Mouse (Mus musculus) Patski (cell line): ENCODE data around the gene Spem1. TPM values are rescaled to one million over a fixed set of nuclear protein-coding genes. Genes with fewer than 3 reads are reported as not detected.

Source experiments
- ATAC-seq: fragments of 100-300 bp; one replicate; pipeline ENCODE4 v1.8.0; 2021
- CTCF ChIA-PET: fragments of 350-600 bp; sonication (Branson Sonifier 250); formaldehyde crosslinking; loops from one replicate; lab custom pipeline; 2022; ENCODE audit warnings: inconsistent platforms; lab: Charles Lee
- POLR2A ChIA-PET: fragments of 350-600 bp; sonication (Branson Sonifier 250); formaldehyde crosslinking; loops from one replicate; lab custom pipeline; 2022; ENCODE audit warnings: antibody characterized with exemption, inconsistent platforms; lab: Charles Lee
- DNase-seq: peaks from one replicate; pipeline ENCODE4 v3.0.0-alpha.2; 2011; ENCODE audit warnings: low read depth, low spot score
- H3K27me3 ChIP-seq: fragments of 371-371 bp; one replicate; pipeline ENCODE4 v1.5.1; 2021
- CTCF ChIP-seq: fragments of 100-300 bp; IDR thresholded peaks from one replicate; pipeline ENCODE4 v1.5.1; 2021
- in situ Hi-C: fragments of 300-500 bp; cut with MboI; formaldehyde crosslinking; loops from 3 replicates; pipeline ENCODE4 v1.11.1; 2018; ENCODE audit warnings: low pct_unique_long_range_greater_than_20kb, mixed read lengths
- polyA plus RNA-seq: library from polyadenylated mRNA; unstranded; gene quantifications from one replicate; pipeline ENCODE4 v1.2.3, GENCODE M21; 2021

The Spem1 gene
- polyA plus RNA-seq, 1 experiment from 2014 or later: 0.09 TPM

DNA sequence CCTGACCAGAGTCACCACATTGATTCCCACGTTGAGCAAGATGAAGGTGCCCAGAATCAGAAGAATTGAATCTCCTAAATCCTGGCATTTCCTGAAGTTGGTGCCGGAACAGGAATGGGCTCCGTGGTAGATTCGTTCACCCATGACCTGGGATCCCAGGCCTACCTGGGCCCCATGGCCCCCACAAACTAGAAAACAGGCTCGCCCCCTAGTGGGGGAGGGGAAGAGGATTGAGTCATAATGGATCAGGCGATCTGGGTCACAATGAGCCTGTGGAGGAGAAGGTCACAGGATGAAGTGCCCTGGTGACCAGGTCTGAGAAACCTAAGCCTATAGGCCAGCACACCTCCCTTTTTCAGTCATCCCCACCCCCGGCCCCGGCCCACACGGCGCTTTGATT, 6.8 kb downstream of the Spem1 start, which contains the start of gene Gm39566:
Gene Gm39566, minus strand, starts transcription at position 144 of the 400 bp plus-strand sequence.
- DNase-seq: no peak
- H3K27me3 ChIP-seq: peaks cover 12% of the 10 kb centered on the region
- ATAC-seq: no peak
- in situ Hi-C loops: no loop called here
- no peak for TF ChIP-seq CTCF
- POLR2A ChIA-PET: no interaction called here
- CTCF ChIA-PET: interaction anchor here (1.4 kb wide), 1 partner anchor 9 kb away, joined by 3 read pairs; the partner anchor contains the start of gene Tmem102

DNA sequence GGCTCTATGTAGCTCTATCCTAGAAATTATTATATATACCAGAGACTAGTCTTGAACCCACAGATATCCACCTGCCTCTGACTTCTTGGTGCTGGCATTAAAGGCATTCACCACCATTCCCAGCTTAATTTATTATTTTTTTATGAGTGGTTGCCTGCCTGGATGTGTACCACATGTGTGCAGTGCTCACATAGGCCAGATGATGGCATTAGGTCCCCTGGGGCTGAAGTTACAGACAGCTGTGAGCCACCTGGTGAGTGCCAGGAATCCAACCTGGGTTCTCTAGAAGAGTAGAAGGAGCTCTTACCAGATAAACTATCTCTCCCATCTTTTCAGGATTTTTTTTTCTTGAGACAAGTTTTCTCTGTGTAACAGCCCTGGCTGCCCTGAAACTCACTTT, 11.7 kb downstream of the Spem1 start:
- POLR2A ChIA-PET: interaction anchor here (1.0 kb wide), 1 partner anchor 19 kb away, joined by 3 read pairs; no protein-coding TSS in a partner anchor
- ATAC-seq (no peak), DNase-seq (no peak)
- H3K27me3 ChIP-seq: peaks cover 10% of the 10 kb centered on the region
- no peak for TF ChIP-seq CTCF
- in situ Hi-C loops: no loop called here
- CTCF ChIA-PET: interaction anchor here (0.7 to 1.2 kb wide), 3 partner anchors 11 to 16 kb away, joined by 3 read pairs; no protein-coding TSS in a partner anchor

DNA sequence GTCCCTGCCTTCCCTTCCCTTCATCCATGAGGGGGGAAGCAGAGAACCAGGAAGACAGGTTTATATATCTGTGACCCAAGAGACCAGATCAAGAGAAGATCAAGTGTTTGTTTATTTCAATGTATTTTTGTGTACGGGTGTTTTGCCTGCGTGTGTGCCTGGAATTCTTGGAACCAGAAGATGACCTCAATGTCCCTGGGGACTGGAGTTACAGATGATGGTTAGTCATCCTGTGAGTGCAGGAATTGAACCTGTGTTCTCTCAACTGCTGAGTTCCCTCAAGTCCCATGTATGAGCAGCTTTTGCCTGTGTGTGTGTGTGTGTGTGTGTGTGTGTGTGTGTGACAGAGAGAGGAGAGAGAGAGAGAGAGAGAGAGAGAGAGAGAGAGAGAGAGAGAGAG, 14.3 kb downstream of the Spem1 start:
- CTCF ChIA-PET: interaction anchor here (1.0 kb wide), 1 partner anchor 11 kb away, joined by 3 read pairs; no protein-coding TSS in a partner anchor
- DNase-seq (no peak), ATAC-seq (no peak)
- TF ChIP-seq CTCF: no peak
- in situ Hi-C loops: loop anchor here (5.0 kb wide), 1 partner anchor 70 kb away; the partner anchor contains the start of gene Tmem95
- POLR2A ChIA-PET: no interaction called here
- H3K27me3 ChIP-seq: peaks cover 10% of the 10 kb centered on the region

GRCm38 (mm10) chr11:69806378-69806777, 15.6 kb downstream of the Spem1 start:
- no peak for TF ChIP-seq CTCF
- peaks cover 15% of the 10 kb centered on the region for H3K27me3 ChIP-seq
- in situ Hi-C loops: loop anchor here (5.0 kb wide), 1 partner anchor 71 kb away; the partner anchor contains the start of gene Tmem95
- DNase-seq (no peak), ATAC-seq (no peak)
- POLR2A ChIA-PET: no interaction called here
- CTCF ChIA-PET: interaction anchor here (0.9 to 1.4 kb wide), 7 partner anchors 8 to 59 kb away, joined by 3 read pairs; partner anchors contain the start of genes Chrnb1 and Gm39566

GRCm38 (mm10) chr11:69804972-69805909, 16.7 kb downstream of the Spem1 start, which contains the start of gene Tmem102:
Gene Tmem102 (minus strand): TSS chr11:69805624.
- no peak for TF ChIP-seq CTCF

DNA sequence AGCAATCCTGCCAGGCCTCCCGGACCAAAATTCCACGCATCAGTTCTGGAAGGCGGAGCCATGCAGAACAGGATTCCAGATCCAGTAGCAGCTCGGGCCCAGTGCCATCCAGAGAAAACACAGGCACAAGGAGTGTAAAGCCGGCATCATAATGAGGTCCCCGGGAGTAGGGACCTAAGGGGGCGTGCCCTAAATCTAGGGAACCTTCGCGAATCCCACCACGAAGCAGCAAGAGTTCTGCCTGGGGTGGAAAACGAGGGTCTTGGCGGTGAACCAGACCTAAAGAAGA, 17.4 kb downstream of the Spem1 start:
- in situ Hi-C loops: no loop called here
- no peak for TF ChIP-seq CTCF
- ChIA-PET POLR2A (no interaction called here), CTCF (no interaction called here)
- peaks cover 5% of the 10 kb centered on the region for H3K27me3 ChIP-seq
- no peak for DNase-seq
- no peak for ATAC-seq

More at GRCm38 (mm10) chr11:69804972-69805909, 16.7 kb downstream of the Spem1 start, which contains the start of gene Tmem102:
- DNase-seq (no peak), ATAC-seq (no peak)
- H3K27me3 ChIP-seq: peaks cover 6% of the 10 kb centered on the region
- ChIA-PET CTCF (interaction anchor here (1.2 to 1.4 kb wide), 4 partner anchors 9 to 49 kb away, joined by 3 read pairs; partner anchors contain the start of gene Gm39566), POLR2A (no interaction called here)
- in situ Hi-C loops: loop anchor here (5.0 kb wide), 1 partner anchor 72 kb away; the partner anchor contains the start of gene Tmem95

DNA sequence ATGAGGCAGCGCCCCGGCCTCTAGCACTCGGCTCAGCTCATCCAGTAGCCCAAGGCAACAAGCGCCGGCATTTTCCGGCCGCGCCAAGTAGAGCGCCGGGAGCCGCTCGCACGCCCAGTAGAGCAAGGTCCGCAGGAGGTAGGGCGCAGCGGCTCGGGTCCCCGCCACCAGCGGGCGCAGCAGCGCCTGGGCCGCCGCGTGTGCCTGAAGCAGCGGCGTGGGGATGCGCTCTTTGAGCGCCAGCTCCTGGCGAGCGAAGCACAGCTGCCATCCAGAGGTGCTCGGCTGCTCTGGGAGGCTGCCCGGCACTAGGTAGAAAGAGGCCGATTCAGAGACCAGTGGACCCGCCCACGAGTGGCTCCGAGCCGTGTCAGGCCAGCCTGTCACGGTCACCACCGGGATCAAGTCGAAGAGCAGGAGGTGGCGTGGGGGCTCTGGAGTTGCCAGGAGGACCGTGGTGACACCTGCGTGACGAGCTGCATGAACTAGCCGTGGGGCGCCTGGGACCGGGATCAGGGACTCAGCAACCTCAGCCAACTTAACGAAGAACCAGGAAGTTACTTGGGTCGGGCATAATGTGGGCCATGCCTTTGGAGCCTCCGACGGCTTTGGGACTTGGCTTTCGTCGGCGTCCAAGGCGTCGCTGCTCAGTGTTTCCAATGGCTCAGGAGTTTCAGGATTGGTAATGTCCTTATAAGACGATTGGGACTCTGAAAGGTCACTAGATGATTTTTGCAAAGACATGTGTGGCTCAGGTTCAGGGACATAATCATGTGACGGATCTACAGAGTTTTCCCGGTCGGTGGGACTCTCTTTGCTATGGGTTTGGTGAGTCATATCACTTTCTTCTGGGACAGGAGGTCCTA, 18.0 kb downstream of the Spem1 start:
- in situ Hi-C loops: no loop called here
- ATAC-seq (peak; percentile 58), DNase-seq (no peak)
- ChIA-PET CTCF (interaction anchor here (1.2 to 1.4 kb wide), 2 partner anchors 50 to 72 kb away, joined by 3 to 4 read pairs; no protein-coding TSS in a partner anchor), POLR2A (no interaction called here)
- H3K27me3 ChIP-seq: peaks cover 5% of the 10 kb centered on the region
- no peak for TF ChIP-seq CTCF

- TF ChIP-seq CTCF: no peak
- ATAC-seq: no peak
- DNase-seq: no peak
- H3K27me3 ChIP-seq: peaks cover 5% of the 10 kb centered on the region
- POLR2A ChIA-PET: no interaction called here
- CTCF ChIA-PET: interaction anchor here (1.2 to 1.4 kb wide), 2 partner anchors 49 to 73 kb away, joined by 3 to 4 read pairs; no protein-coding TSS in a partner anchor
- in situ Hi-C loops: no loop called here
Measured at GRCm38 (mm10) chr11:69803328-69803727, 18.7 kb downstream of the Spem1 start.

DNA sequence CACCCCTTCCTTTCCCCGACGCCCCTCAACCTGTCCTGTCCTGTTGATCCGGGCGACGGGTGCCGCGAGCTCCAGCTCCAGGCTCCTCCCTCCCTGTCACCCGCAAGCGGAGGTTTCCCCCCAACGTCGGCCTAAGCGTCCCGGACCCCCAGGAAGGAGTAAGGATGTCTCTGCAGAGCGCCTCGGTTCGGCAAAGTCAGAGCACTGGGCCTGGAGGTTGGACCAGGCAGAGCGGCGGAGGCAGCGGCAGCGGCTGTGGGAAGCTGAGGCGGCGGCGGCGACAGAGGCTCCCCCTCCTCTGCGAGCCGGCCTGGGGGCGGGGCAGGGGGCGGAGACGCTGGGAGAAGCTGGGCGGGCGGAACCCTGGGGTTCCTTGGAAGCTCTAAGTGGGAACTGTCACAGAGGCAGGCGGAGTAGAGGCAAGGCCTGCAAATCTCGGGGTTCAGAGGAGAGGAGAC, 19.3 kb downstream of the Spem1 start:
- DNase-seq (no peak), ATAC-seq (no peak)
- CTCF ChIA-PET: interaction anchor here (1.4 kb wide), 1 partner anchor 49 kb away, joined by 4 read pairs; no protein-coding TSS in a partner anchor
- TF ChIP-seq CTCF: no peak
- in situ Hi-C loops: no loop called here
- peaks cover 5% of the 10 kb centered on the region for H3K27me3 ChIP-seq
- POLR2A ChIA-PET: no interaction called here
